Mouse (Mus musculus): ENCODE results near the gene Gm5294.

The Gm5294 gene

DNA sequence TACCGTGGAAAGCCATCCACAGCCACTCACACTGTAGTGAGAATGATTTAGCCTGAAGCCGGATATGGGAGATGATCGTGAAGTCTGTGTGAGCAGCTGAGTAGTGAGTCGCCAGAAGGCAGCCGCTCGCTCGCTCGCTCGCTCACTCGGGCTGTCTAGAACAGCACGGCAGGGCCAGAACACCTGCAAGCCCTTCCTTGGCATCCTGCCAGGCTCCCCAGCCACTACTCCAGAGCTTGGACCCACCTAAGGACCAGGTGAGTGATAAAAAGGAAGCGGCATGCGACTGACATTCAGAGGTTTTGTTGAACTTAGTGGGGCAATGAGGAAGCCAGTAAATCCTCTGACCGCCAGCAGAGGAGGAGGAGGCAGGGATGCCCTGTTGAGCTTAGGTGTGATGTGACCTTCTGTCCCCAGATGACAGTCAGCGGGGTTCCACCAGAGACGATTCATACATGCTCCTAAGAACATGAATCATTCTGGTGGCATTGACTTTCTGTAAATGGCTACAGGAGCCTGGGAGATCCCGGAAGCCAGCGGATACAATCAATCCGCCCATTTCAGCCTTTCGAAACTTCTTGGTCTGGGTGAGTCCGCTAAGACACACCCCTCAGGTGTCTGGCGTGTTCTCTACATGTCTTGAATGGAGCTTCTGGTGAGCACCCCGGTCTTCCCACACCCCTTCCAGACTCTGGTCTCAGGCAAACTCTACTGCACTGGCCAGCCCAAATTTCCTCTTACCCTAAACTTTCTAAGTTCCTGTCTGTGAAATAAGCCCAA is 30.0 kb downstream of the Gm5294 start:
- no peak for DNase-seq

DNA sequence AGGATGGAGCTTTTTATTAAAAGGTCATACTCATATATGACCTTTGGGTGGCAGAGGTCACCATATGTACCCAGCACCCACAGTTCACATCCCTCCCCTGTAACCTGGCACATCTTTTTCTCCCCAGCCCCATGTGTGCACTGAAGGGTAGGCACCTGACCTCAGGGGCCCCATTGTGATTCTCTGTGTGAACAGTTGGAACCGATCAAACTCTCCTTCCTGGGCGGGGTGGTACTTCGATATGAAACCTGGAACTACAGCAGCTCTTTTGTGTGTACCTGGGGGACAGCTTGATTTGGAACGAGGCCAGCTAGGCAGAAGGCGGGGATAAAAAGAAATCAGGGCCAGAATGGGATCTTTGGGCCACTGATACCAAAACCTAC is 30.6 kb downstream of the Gm5294 start:
- DNase-seq, result no peak

DNA sequence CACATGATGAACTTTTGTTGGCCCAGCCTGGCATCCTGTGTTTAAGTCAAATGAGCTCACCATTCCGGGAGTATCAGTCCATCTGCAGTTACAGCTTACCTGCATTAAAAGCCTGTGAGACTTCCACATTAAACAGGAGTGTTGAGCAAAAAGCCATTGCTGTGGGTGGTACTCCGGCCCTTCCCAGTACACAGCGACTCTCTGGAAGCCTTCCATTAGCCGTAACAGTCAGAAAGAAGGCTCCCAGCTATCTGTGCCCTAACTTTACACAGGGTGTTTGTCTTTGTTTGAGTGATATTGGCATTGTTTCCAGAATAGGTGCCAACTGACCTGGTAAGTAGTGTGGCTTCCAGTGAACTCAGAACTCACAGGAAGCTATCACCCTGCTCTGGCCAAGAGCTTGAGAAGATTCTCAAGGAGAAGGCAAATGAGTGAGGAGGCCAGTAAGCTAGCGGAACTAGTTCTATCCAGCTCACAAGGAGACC is 31.5 kb downstream of the Gm5294 start:
- DNase-seq, result no peak

DNA sequence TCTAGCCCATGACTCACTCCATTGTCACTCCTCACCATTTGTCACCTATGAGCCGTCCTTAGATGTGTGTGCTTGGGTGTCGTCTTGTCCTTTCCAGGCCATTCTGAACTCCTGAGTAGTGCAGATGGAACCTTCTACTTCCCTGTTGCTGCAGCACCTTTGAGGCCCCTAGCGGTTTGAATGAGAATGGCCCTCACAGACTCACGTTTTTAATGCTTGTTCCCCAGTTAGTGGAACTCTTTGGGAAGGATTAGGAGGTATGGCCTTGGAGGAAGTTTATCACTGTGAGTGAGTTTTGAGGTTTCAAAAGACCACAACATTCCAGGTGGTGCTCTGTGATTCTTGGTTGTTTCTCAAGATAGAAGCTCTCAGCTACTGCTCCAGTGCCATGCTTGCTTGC is 32.3 kb downstream of the Gm5294 start:
- no peak for DNase-seq

DNA sequence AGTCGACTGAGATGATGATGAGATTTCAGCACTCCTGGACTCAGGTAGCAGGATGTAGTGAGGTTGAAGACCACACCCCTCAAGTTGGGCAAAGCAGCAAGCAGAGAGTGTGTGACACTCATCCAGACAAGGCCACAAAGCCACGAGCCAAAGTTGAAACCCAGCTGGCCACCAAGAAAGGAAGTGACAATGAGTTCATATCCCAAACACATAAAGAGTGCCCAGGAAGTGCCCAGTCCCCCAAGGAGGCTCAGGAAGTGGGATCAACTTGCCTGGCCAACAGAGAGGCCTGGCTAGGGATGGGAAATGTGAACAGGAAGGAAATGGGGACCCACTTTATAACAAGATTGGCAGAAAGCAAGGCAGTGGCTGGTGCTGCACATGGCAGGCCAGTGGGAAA is 33.5 kb downstream of the Gm5294 start:
- no peak for DNase-seq

DNA sequence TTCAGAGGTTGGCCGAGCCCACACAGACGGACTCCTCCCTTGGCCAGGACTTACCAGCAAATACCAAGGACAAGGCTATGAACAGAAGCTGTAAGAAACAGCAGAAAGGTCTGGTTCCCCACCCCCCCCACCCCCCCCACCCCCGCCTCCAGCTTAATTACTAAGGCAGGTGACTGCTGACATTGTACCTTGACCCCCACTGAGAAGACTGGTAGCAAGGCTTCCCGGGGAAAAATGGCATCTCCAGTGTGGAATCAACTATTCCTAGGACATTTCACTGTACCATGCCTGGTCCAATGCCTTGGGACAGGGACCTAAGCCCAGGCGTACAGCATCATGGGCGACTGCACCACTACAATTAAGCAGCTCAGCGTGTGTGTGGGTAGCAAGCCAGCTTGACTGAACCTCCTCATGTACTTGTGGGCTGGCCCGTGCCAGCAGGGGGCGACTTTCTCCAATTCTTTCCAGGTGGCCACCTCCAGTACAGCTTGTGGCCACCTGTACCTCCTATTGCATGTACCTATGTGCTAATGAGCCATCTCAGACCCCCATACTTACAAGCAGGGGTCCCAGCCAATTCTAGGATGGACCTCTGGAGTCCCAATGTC is 37.2 kb downstream of the Gm5294 start:
- DNase-seq, result peak; percentile 71

DNA sequence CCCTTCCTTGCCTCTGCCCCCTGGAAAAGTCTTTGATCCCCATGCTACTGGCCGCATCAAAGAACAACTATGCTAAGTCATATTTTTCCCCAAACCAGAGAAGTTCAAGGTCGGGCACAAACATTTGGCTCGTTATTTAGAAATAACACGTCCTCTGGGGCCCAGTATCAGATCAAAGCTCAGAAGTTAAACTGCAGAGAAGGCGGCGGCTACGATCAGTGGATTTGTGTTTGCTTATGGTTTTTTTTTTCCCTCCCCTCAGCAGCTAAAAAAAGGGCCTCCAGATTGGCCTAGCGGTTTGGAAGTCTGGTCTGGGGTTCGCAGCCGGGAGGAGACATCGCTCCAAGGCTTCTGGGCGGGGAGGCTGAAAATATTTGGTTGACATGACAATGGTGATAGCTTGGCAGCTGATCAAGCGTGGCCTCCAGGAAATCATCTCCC is 38.0 kb downstream of the Gm5294 start:
- DNase-seq, result no peak

DNA sequence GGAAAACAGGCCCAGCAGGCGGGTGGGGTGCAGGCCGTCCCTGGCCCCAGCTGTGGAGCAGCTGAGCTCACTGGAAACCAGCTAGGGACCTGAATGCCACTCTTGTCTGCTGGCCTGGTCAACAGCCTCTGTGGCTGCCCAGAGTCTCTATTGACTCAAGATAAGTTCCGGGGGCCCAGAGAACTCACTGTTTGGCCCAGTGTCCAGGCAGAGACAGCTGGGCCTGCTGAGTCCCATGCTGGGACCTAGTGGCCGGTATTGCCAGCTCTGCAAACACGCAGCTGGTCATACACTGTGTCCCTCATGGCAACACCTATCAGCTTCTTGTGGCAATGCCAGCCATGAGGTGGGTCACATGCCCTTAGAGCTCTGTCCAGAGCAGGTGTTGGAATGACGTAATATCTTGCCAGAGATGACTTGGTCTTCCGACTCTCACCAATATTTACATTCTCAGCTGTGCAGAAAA is 43.8 kb downstream of the Gm5294 start:
- peak; percentile 23 for DNase-seq

DNA sequence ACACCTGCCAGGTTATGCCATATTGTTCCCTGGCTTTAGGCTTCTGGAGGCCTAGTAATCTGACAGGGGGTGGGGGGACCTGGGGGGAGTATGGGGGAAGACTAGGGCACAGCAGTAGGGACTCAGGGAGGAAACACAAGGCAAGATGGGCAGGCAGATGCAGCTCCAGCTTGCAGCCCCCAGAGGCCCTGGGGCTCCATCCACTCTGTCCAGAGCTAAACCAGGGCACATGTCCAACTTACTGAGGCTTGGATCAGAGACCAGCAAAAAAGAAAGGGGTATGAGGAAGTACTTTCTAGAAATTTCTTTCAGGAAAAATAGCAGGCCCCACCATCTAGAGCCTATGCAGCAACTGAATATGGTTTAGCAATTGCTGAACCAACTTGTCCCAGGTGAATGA is 44.3 kb downstream of the Gm5294 start:
- DNase-seq, result no peak

DNA sequence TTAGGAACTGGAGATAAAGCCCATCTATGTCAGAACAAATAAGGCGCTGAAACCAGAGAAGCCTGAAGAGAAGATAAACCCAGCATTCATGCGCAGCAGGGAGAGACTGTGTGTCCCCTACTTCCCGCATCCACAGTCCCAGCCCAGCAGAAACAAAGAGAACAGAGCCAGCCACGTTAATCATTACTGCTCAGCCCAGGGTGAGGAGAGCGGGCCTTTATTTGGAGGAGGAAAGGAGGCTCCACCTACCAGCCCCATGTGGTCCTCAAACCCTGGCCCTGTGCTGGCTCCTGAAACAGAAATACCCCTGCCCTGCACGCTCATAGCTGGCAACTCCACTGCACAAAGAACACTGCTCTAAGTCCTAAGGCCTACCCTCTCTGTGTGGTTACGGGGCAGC is 45.0 kb downstream of the Gm5294 start:
- no peak for DNase-seq

DNA sequence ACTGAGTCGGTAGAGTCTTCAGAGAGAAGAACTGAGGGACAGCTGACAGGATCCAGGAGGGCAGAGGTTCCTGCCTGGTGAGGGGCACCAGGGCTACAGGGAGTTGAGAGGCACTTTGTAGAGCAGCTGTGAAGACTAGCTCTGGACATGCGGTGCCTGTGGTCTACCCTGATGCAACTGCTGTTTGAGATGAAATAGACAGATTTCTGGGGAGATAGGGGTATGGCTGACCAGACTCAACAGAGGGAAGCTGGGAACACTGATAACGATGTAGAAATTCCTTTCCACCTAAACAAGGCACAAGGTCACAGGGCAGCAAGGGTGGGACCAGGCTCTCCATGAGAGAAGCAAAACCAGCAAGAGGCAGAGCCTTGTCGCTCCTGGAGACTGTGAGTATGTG is 45.8 kb downstream of the Gm5294 start:
- no peak for DNase-seq

All from cerebellum, adult 8-10 months (tissue).